Mouse (Mus musculus) G1E-ER4 (cell line): ENCODE data around the gene Ppp4r1. TPM values are rescaled to one million over a fixed set of nuclear protein-coding genes. Genes with fewer than 3 reads are reported as not detected.

Experiments
- GATA1 ChIP-seq: IDR thresholded peaks from one replicate; pipeline ENCODE4 v1.8.0; 2012; ENCODE audit warnings: low read length, inconsistent platforms
- polyA plus RNA-seq: library from polyadenylated mRNA; stranded (reverse); fragments of >175 nt; gene quantifications from 2 replicates; pipeline ENCODE4 v1.2.3, GENCODE M21; 2012

Gene Ppp4r1
- polyA plus RNA-seq, 1 experiment = 13.7 TPM

DNA sequence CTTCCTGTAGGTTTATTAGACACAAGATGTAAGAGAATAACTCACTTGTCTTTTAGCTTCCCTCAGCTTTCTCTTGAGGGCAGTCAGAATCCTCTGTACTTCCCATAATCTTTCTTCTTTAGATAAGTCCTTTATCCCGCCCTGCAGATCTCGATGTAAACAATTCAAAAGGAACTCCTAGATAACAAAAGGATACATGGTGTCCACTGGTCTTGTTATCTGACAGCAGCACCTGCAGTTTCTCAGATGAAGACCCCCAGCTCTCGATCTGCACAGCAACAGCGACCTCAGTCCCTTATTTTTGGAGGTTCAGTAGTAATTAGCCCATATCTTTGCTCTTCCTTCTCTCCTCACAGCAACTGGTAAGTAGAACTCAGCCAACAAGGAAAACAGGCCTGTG is 75.2 kb downstream of the Ppp4r1 start:
- peak; percentile 88 for TF ChIP-seq GATA1

DNA sequence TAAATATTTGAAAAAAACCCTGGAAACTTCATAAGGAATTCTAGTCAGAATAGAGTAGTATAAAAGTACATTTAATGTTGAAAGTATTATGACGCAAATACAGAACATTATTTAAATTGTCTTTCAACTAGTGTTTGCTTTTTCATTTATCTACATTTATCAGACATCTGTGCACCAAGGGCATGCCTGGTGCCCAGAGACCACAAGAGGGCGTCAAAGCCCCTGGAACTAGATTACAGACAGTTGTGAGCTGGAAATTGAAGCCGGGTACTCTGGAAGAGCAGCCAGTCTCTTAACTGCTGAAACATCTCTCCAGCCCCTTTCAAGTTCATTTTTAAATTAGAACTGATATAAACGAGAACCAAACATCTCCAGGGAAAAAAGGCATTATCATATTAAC is 80.2 kb downstream of the Ppp4r1 start:
- TF ChIP-seq GATA1 = no peak

DNA sequence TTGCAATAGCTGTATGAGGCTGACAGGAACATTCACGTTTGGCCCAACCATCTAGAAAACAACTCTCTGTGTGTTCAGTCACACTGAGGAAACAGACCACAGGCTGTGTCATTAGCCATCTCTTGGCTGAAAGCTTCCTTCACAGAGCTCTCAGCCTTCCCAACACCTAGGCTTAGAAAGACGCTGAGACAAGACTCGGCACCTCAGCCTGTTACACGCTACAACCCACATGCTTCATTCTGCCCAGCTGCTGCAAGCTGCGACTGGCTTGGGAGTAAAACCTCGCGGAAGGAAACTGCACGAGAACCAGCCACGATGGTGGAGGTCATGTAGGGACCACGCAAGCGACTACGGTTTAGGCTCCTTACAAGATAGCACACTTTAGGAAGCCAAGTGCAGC is 81.5 kb downstream of the Ppp4r1 start:
- no peak for TF ChIP-seq GATA1

DNA sequence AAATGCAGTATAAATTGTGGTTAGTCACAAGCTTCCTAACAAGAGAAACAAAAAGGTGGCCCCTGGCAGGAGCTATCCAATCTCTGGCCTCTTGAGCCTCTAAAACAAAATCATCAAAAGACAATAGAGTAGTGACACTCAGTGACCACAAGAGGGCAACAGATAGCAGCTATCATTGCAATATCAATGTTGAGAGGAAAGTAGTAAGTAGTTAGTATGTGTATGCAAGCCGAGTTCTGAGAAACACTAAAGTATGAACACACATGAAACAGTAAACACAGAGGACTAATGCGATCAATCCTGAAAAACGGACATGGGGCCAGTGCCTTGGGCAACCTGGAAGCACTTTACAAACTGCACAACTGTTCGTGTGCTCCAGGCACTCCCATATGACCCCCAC is 82.4 kb downstream of the Ppp4r1 start:
- no peak for TF ChIP-seq GATA1

DNA sequence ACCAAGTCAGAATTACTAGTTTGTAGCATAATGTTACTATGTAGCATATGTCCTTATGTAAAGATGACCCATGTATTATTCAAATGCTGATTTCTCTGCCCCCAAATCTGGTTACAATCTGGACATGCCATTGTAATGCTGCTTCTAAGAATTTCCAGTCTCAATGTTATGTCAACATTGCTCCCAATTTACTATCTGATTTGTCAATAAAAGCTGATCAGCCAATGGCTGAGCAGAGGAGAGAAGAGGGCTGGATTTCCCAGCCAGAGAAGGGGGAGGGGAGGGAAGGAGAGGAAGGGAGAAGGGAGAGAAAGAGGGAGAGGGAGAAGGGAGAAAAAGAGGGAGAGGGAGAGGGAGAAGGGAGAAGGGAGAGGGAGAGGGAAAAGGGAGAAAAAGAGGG is 82.9 kb downstream of the Ppp4r1 start:
- TF ChIP-seq GATA1 = no peak

DNA sequence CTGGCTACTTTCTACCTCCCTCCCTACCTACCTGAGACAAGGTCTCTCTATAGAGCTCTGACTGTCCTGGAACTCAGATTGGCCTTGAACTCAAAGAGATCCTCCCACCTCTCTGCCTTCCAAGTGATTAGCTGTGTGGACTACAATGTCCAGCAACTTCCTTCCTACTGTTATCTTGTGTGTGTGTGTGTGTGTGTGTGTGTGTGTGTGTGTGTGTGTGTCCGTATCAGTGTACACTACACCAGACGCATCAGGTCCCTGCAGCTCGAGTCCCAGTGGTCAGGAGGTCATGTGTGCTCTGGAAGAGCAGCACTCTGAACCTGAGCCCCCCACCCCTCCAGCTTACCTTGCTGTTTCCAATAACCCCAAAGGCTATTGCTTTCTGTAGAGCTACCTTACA is 83.8 kb downstream of the Ppp4r1 start:
- no peak for TF ChIP-seq GATA1

DNA sequence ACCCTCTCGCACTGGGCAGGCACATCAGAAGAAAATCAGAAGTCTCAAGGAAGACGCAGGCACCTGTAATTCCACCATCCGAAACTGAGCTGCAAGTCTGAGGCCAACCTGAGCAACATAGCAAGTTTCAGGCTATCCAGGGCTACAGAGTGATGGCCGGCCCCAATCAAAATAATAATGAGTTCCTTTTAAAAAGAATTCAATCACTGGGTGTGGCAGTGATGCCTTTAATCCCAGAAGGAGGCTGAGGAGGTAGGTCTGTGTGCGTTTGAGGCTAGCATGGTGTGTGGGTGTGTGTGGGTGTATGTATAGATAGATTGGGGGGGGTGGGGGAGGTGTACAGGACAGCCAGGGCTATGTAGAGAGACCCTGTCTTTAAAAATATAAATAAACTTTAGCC is 85.6 kb downstream of the Ppp4r1 start:
- TF ChIP-seq GATA1 = no peak

DNA sequence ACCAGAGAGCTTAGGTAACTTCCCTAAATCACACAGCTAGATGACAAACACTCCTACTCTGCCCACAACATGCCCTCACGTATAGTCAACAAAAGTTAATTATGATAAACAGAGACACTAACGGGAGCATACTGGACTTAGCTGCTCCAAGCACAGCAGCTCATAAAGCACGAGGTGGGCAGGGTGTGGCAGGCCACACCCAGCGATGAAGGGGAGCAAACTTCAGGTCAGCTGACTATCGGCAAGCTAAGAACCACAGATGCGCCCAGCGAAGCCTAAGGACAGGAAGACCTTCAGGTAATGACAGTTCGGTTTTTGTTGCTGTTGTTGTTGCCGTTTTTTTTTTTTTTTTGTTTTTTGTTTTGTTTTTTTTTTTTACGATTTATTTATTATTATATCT is 87.3 kb downstream of the Ppp4r1 start:
- no peak for TF ChIP-seq GATA1

DNA sequence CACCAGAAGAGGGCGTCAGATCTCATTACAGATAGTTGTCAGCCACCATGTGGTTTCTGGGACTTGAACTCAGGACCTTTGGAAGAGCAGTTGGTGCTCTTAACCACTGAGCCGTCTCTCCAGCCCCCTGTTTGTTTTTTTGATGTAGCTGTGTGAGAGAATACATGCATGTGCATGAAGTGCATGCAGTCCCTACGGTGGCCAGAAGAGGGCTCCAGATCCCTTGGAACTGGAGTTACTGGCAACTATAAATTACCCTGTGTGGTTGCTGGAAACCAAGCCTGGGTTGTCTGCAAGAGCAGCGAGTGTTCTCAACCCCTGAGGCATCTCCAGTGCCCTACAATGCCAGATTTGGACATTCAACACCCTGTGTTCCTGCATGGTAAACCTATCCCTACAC is 87.8 kb downstream of the Ppp4r1 start:
- TF ChIP-seq GATA1 = no peak

DNA sequence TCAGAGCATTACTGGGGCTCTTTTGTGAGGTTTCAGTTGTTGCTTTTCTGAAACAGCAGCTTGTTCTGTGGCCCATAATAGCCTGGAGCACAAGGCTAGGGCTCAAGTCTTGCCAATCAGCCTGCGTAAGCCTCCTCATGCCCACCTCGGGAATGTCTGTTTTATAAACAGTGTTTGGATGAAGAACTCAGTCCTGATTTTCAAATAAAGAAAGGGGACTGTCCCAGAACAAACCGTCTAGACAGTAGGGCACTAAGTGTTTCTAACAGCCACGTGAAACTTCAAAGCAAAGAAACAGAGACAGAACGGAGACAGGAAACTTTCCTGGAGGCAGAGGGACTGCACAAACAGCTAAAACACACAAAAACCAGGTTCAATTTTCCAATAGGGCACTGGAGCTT is 89.3 kb downstream of the Ppp4r1 start:
- TF ChIP-seq GATA1 = no peak

DNA sequence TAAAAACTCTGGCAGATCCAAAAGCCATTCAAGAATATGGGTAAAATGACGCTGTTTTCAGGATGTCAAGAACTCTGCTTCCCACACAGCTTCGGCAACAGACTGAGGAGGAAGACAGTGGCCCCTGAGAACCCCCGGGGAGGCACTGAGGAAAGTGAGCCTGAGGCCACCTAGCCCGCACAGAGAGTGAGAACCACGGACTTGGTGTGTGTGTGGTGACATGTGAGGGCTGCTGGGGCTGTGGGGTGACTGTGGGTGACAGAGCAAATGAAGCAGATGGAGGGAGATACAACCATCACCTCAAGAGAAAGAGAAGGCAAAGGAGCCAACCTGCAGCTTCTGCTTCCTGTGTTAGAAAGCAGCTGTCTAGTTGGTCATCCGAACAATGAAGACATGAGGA is 89.7 kb downstream of the Ppp4r1 start:
- no peak for TF ChIP-seq GATA1

DNA sequence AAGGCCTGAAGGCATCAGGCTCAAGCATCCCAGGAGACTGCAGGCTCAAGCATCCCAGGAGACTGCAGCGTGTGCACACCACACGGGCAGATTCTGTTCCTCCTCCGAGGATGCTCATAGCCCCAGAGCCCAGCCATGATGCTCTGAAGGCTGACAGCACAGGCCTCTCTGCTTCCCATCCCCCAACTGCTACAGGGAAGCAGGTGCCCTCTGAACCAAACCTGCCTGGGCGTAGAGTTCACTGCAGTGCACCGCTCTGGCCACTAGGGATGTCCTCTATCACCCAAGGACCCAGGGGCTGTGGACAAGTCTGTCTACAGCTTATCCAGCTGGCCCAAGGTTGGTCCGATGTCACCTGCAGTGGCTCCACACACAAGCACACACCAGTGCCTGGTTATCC is 90.3 kb downstream of the Ppp4r1 start:
- TF ChIP-seq GATA1 = no peak

DNA sequence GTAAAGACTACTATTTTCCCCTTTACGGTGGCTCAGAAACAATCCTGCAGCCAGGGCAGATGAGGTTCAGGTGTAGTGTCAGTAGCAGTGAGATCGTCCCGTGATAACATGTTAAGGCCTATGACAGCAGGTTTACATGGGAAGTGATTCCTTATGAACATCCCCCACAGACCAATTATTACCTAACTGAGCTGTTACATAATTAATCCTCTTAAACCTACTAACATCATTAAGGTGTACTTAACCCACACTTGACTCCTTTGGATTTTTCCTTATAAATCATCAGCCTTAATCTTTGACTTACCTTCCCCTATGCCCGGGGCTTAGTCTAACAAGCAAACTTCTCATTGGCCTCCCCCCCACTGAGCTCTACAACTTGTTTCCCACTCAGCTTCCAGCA is 90.8 kb downstream of the Ppp4r1 start:
- no peak for TF ChIP-seq GATA1

DNA sequence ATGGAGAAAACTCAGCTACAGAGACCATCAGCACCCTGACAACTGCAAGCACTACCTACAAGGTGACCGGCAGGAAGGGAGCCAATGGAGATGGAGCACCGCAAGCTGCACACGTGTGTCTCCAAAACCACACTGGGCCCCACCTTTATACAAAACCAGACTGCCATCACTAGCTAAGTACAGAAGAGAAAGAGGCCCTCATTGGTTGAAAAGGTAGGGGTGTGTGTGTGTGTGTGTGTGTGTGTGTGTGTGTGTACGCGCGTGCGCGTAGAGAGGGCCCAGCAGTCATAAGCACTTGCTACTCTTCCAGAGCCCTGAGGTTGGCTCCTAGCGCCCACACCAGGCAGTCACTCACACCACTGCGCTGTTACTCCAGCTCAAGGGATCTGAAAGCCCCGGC is 91.5 kb downstream of the Ppp4r1 start:
- no peak for TF ChIP-seq GATA1

DNA sequence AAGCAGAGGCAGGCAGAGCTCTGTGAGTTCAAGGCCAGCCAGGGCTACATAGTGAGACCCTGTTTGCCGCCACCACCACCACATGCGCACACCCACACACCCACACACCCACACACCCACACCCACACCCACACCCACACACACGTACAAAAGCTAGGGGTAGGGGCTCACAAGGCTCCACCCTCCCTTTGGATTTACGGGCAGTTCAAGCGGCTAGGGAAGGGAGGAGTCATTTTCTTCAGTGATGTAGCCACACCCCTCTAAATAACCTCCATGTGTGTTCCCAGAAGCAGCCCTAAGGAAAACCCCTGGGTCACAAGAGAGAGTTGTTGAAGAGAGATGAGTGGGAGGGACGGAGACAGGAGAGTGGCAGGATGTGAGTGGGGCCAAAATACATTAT is 94.7 kb downstream of the Ppp4r1 start:
- TF ChIP-seq GATA1 = no peak

DNA sequence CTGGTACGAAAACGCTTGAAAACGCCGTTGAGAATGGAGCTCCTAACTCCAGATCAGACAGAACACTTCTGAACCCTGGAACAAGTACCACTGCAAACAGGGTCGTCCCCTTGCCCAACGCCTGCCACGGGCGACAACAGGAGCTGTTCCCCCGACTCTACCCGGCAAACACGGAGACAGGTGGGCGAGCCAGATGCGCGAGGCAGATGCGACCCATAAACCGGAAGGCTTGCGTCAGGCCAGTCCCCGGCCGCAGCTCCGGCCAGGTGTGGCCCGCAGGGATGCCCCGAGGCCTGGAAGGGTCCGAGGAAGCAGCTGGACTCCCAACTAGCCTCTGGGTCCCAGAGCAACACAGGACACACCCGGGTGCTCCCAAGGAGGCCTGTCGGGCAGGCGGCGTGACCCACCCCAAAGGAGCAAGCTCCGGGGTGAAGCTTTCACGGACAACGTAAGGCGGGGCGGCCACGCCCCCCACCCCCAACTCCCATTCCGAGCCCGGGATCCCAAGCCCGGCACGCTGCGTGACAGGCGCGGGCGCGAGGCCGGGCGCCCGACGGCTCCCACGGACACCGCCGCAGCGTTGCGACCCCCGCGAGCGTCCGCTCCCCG is 101.8 kb downstream of the Ppp4r1 start:
- no peak for TF ChIP-seq GATA1

DNA sequence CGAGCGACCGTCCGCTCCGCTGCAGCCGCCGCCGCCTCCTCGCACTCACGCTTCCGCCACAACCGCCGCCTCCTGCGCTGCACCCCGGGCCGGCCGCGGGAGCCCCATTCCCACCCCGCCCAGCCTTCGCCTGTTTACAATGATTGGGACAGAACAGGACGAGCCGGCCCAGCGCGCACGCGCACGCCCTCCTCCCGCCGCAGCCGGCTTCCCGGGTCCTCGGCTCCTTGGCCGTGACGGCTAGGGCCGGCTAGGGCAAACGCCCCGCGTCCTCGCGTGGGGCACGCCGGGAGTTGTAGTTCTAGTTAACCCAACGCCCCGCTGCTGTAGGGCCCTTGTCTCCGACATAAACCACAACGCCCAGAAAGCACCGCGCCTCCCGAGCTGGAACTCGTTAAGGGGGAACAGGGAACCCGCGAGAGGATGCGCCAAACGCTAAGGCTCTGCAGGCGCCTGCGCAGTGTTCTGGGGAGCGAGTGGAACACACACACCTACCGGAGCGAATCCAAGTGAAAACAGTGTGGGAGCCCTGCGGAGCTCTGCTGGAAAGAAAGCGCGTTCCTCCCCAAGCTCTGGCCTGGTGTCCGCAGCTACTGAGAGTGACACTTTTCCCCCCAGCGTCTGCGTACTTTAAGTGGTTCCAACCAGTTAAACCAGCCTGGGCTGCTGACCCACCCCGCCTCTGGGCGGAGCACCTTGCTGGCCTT is 102.5 kb downstream of the Ppp4r1 start:
- no peak for TF ChIP-seq GATA1

DNA sequence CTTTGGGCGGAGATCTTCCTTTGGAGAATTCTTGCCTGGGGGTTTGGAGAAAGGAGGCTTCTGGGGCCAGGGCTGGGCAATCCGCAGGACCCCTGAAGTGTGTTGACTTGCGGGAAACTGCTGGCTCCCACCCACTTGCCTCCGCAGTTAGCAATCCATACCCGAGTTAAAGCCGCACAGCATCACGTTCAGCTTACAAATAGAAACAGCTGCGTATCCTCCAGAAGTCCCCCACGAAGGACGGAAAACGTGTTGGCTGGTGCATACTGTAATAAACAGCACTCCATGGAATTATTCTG is 103.0 kb downstream of the Ppp4r1 start:
- no peak for TF ChIP-seq GATA1
